Mouse (Mus musculus) hindbrain, postnatal 0 days (tissue): ENCODE measurements around the gene Gm3336. TPM values are rescaled to one million over a fixed set of nuclear protein-coding genes. Genes with fewer than 3 reads are reported as not detected.

Source experiments
- ATAC-seq: fragments of 200-750 bp; cut with Nextera tagmentation; 2 replicates; pipeline ENCODE4 v1.8.0; 2017; ENCODE audit warnings: mild to moderate bottlenecking, moderate TSS enrichment, moderate library complexity
- DNase-seq: peaks from one replicate; pipeline ENCODE4 v3.0.0-alpha.2; 2015; ENCODE audit warnings: low spot score
- H3K27ac ChIP-seq: fragments of 300-500 bp; sonication (generic); 2 replicates; pipeline ENCODE4 v1.5.1; 2014; ENCODE audit warnings: mild to moderate bottlenecking
- H3K27me3 ChIP-seq: fragments of 300-500 bp; sonication (generic); 2 replicates; pipeline ENCODE4 v1.6.1; 2014; ENCODE audit warnings: low read length, mixed read lengths; ENCODE audit not compliant: insufficient read depth
- H3K36me3 ChIP-seq: fragments of 300-500 bp; sonication (generic); 2 replicates; pipeline ENCODE4 v1.6.1; 2014; ENCODE audit warnings: low read length, mixed read lengths; ENCODE audit not compliant: insufficient read depth
- H3K4me1 ChIP-seq: fragments of 300-500 bp; sonication (generic); 2 replicates; pipeline ENCODE4 v1.6.1; 2014; ENCODE audit warnings: antibody characterized with exemption, low read length, mixed read lengths; ENCODE audit not compliant: insufficient read depth
- H3K4me2 ChIP-seq: fragments of 300-500 bp; sonication (generic); 2 replicates; pipeline ENCODE4 v1.6.1; 2014; ENCODE audit warnings: low read depth, mild to moderate bottlenecking, low read length, moderate library complexity, mixed read lengths
- H3K4me3 ChIP-seq: fragments of 300-500 bp; sonication (generic); 2 replicates; pipeline ENCODE4 v1.5.1; 2014; ENCODE audit warnings: low read length
- H3K9ac ChIP-seq: fragments of 300-500 bp; sonication (generic); replicated peaks from 2 replicates; pipeline ENCODE4 v1.6.1; 2014; ENCODE audit warnings: mild to moderate bottlenecking, low read length, moderate library complexity, mixed read lengths
- H3K9me3 ChIP-seq: fragments of 300-500 bp; sonication (generic); 2 replicates; pipeline ENCODE4 v1.6.1; 2016; ENCODE audit warnings: low read length, mixed read lengths
- CTCF ChIP-seq: IDR thresholded peaks from 2 replicates; pipeline ENCODE4 v1.5.1; 2016; ENCODE audit warnings: antibody characterized with exemption, control low read depth, low read depth
- WGBS: fragments of 180-500 bp; shearing (Covaris S2); extraction: QIAGEN DNeasy Blood & Tissue Kit; methylation state at CpG from one replicate; pipeline ENCODE4 v1.1.7; 2014; 5-methylcytosine and 5-hydroxymethylcytosine counted together
- polyA plus RNA-seq: library from polyadenylated mRNA; unstranded; fragments of >200 nt; fragmentation: Nextera tagmentation; extraction: Ambion mirVana; gene quantifications from 2 replicates; pipeline ENCODE4 v1.2.1, GENCODE M21; 2015
- total RNA-seq: library from RNA; depleted of rRNA; stranded (reverse); fragments of >200 nt; gene quantifications from 2 replicates; pipeline ENCODE4 v1.2.3, GENCODE M21; 2014

Gene Gm3336
- total and polyA plus RNA-seq, 2 experiments from 2014 or later, result not detected

GRCm38 (mm10) chr8:70701982-70702841, 16.1 kb upstream of the Gm3336 start:
- Histone ChIP-seq H3K9ac (0 out of 2 replicates have a peak overlapping the region, but pooled peaks have one; percentile 9), H3K4me3 (peak overlapping the region; percentile 90; the same call in 1 of the 2 replicates), H3K4me2 (peak overlapping the region; percentile 61), H3K27ac (peak overlapping the region; percentile 26; the same call in 1 of the 2 replicates), H3K9me3 (no peaks in the 10 kb centered on the region), H3K27me3 (no peaks in the 10 kb centered on the region), H3K36me3 (0 out of 2 replicates have a peak, but pooled peaks cover 5% of the 10 kb centered on the region), H3K4me1 (peaks cover 12% of the 10 kb centered on the region)
- ATAC-seq (no peak), DNase-seq (no peak)
- TF ChIP-seq CTCF, result no peak
- 72% methylated on average over 2 of the region's 2 CpGs for WGBS

- Histone ChIP-seq H3K36me3 (0 out of 2 replicates have a peak, but pooled peaks cover 5% of the 10 kb centered on the region), H3K27ac (peak overlapping the region; percentile 26; the same call in 1 of the 2 replicates), H3K9ac (no peak overlapping the region), H3K4me3 (no peak overlapping the region), H3K4me1 (peaks cover 6% of the 10 kb centered on the region), H3K4me2 (peak overlapping the region; percentile 61; the same call in 1 of the 2 replicates), H3K27me3 (no peaks in the 10 kb centered on the region), H3K9me3 (no peaks in the 10 kb centered on the region)
- DNase-seq (no peak), ATAC-seq (no peak)
- no peak for TF ChIP-seq CTCF
- 73% methylated on average over 3 of the region's 3 CpGs for WGBS
Observed at GRCm38 (mm10) chr8:70702842-70703182, 15.5 kb upstream of the Gm3336 start.

GRCm38 (mm10) chr8:70703287-70703686, 15.1 kb upstream of the Gm3336 start, which contains the start of gene Iqcn:
TSS of gene Iqcn (plus strand) at chr8:70703457.
- WGBS, result 96% methylated on average over 3 of the region's 3 CpGs
- H3K4me3 ChIP-seq, result no peak within 1 kb of the TSS
- H3K36me3 ChIP-seq, result 0 out of 2 replicates have a peak, but pooled peaks cover 5% of the 10 kb centered on the region
- no peaks in the 10 kb centered on the region for H3K27me3 ChIP-seq
- H3K9ac ChIP-seq, result 0 out of 2 replicates have a peak within 1 kb of the TSS, but pooled peaks have one; percentile 9
- H3K27ac ChIP-seq, result peak within 1 kb of the TSS; percentile 26; the same call in 1 of the 2 replicates
- peak within 1 kb of the TSS; percentile 61 for H3K4me2 ChIP-seq
- no peak for TF ChIP-seq CTCF
- ATAC-seq (no peak), DNase-seq (no peak)
- H3K4me1 ChIP-seq, result peaks cover 6% of the 10 kb centered on the region; the same call in 1 of the 2 replicates
- H3K9me3 ChIP-seq, result no peaks in the 10 kb centered on the region

- no peaks in the 10 kb centered on the region for H3K27me3 ChIP-seq
- H3K9me3 ChIP-seq, result no peaks in the 10 kb centered on the region
- WGBS, result 86% methylated on average over 14 of the region's 14 CpGs
- TF ChIP-seq CTCF, result no peak
- no peak for ATAC-seq
- H3K9ac ChIP-seq, result no peak overlapping the region
- H3K4me2 ChIP-seq, result no peak overlapping the region
- H3K36me3 ChIP-seq, result no peaks in the 10 kb centered on the region
- H3K4me1 ChIP-seq, result no peaks in the 10 kb centered on the region
- no peak overlapping the region for H3K4me3 ChIP-seq
- H3K27ac ChIP-seq, result no peak overlapping the region
- no peak for DNase-seq
Observed at GRCm38 (mm10) chr8:70708281-70708680, 10.1 kb upstream of the Gm3336 start.

- no peaks in the 10 kb centered on the region for H3K27me3 ChIP-seq
- no peak overlapping the region for H3K9ac ChIP-seq
- no peak overlapping the region for H3K4me2 ChIP-seq
- no peaks in the 10 kb centered on the region for H3K4me1 ChIP-seq
- ATAC-seq (no peak), DNase-seq (no peak)
- TF ChIP-seq CTCF, result no peak
- H3K9me3 ChIP-seq, result no peaks in the 10 kb centered on the region
- WGBS, result 93% methylated on average over 9 of the region's 9 CpGs
- no peak overlapping the region for H3K4me3 ChIP-seq
- no peaks in the 10 kb centered on the region for H3K36me3 ChIP-seq
- no peak overlapping the region for H3K27ac ChIP-seq
Observed at GRCm38 (mm10) chr8:70709794-70710193, 8.5 kb upstream of the Gm3336 start.

- ATAC-seq, result no peak
- no peak for DNase-seq
- Histone ChIP-seq H3K4me3 (no peak overlapping the region), H3K27ac (no peak overlapping the region), H3K4me1 (no peaks in the 10 kb centered on the region), H3K9me3 (no peaks in the 10 kb centered on the region), H3K4me2 (no peak overlapping the region), H3K27me3 (no peaks in the 10 kb centered on the region), H3K36me3 (no peaks in the 10 kb centered on the region), H3K9ac (no peak overlapping the region)
- no peak for TF ChIP-seq CTCF
- WGBS, result 62% methylated on average over 1 of the region's 1 CpGs
Observed at GRCm38 (mm10) chr8:70710296-70710695, 8.0 kb upstream of the Gm3336 start.

- DNase-seq (no peak), ATAC-seq (no peak)
- no peaks in the 10 kb centered on the region for H3K27me3 ChIP-seq
- no peak overlapping the region for H3K27ac ChIP-seq
- no peak overlapping the region for H3K4me3 ChIP-seq
- no peak overlapping the region for H3K9ac ChIP-seq
- WGBS, result 87% methylated on average over 11 of the region's 11 CpGs
- H3K9me3 ChIP-seq, result no peaks in the 10 kb centered on the region
- no peaks in the 10 kb centered on the region for H3K4me1 ChIP-seq
- no peak overlapping the region for H3K4me2 ChIP-seq
- TF ChIP-seq CTCF, result no peak
- no peaks in the 10 kb centered on the region for H3K36me3 ChIP-seq
Observed at GRCm38 (mm10) chr8:70711041-70711440, 7.3 kb upstream of the Gm3336 start.
